In the genomic region with DNA sequence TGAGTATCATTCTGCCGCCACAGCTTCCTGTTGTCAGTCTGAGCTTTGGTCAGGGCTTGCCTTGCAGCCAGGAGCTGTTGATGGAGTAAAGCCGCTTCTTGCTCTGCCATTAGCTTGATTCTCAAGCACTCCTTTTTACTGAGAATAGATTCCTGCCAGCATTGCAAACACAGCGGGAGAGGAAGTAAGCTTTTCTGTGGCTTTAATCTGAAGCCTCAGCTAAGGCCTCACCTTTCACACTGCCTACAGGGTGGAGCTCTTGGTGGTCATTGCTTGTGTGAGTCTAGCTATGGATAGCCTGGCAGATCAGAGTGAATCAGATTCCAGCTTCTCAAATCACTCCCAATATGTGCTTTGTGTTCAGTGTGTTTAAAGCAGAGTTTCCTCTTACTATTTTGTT, we compare ENCODE assay signal across 11 mouse cellular contexts. TPM values are rescaled to one million over a fixed set of nuclear protein-coding genes. Genes with fewer than 3 reads are reported as not detected.
DNase-seq lines count a peak whose midpoint lies in the region; ATAC-seq and TF ChIP-seq lines count a peak whose summit lies in the region.
"Had no signal": no experiment of that assay in that cellular context is flagged by ENCODE, and none has a peak within 500 bp of the region (broad histone marks: within the 10 kb centered on the region; RNA-seq: fewer than 3 reads in every experiment).

No protein-coding gene starts in this region.

- peak overlapping the region; percentile 85 for H3K27ac ChIP-seq in gastrocnemius, adult 2 months
- peak overlapping the region; percentile 43; the same call in 1 of the 2 replicates for H3K27ac ChIP-seq in limb, embryonic 15.5 days

- H3K27me3 ChIP-seq in limb, embryonic 15.5 days: no peaks in the 10 kb centered on the region
- H3K27me3 ChIP-seq: CH12.LX had no signal

- no peak overlapping the region for H3K4me2 ChIP-seq in limb, embryonic 15.5 days

- no peak overlapping the region for H3K9ac ChIP-seq in limb, embryonic 15.5 days

- intact Hi-C loops in gastrocnemius, adult 2 months (cut with DNase I): no loop called here

- WGBS in limb, embryonic 15.5 days: 38% methylated on average over 3 of the region's 3 CpGs

- no peaks in the 10 kb centered on the region for H3K36me3 ChIP-seq in limb, embryonic 15.5 days

- no peak for ATAC-seq in limb, embryonic 15.5 days (ENCODE audit: insufficient number of reproducible peaks, low FRiP score, low TSS enrichment, low read depth)

- H3K4me1 ChIP-seq in limb, embryonic 15.5 days: peaks cover 34% of the 10 kb centered on the region

- no peak for TF ChIP-seq POLR2A in brain, embryonic 14.5 days (IDR thresholded peaks at IDR 0.05; ENCODE audit: borderline replicate concordance, extremely low read depth, insufficient read depth, insufficient read length, poor library complexity, severe bottlenecking)

- TF ChIP-seq CTCF in gastrocnemius, adult 2 months (IDR thresholded peaks at IDR 0.05): no peak
- TF ChIP-seq CTCF in brain, embryonic 14.5 days (IDR thresholded peaks at IDR 0.05; ENCODE audit: borderline replicate concordance, extremely low read depth, insufficient read depth, insufficient read length): no peak

- H3K4me3 ChIP-seq in gastrocnemius, adult 2 months: no peak overlapping the region
- H3K4me3 ChIP-seq in limb, embryonic 15.5 days: no peak overlapping the region
- H3K4me3 ChIP-seq: erythroblast, embryonic 14.5 days; megakaryocyte, embryonic 14.5 days had no signal

- DNase-seq in gastrocnemius, adult 2 months: no peak
- DNase-seq in gastrocnemius, adult 18-20 months (ENCODE audit: low spot score): no peak
- peak; percentile 30 for DNase-seq in 416B (ENCODE audit: low read depth)
- DNase-seq in brain, embryonic 14.5 days (ENCODE audit: low read depth): peak; percentile 33
- DNase-seq in right cerebral cortex, postnatal 4 days: no peak
- DNase-seq in urinary bladder, postnatal 25 days (ENCODE audit: low spot score): no peak
- DNase-seq in cerebellum, postnatal 25 days: no peak

- H3K9me3 ChIP-seq in limb, embryonic 15.5 days: 0 out of 2 replicates have a peak, but pooled peaks cover 4% of the 10 kb centered on the region

RNA-seq across cellular contexts. Expression of gene Cd164, which starts 33.1 kb away (rescaled TPM):
- 100 to 1,000 TPM; 133 to 157 TPM for total RNA-seq in gastrocnemius, adult 2 months (2021)
- total RNA-seq in gastrocnemius, adult 18-20 months (2021): 100 to 1,000 TPM; 145 to 153 TPM
- polyA plus RNA-seq in brain, embryonic 14.5 days (2012; rRNA removed): 57.1 and 58.2 TPM in 2 replicates
- polyA plus RNA-seq in limb, embryonic 15.5 days (2015; fragmentation: Nextera tagmentation; extraction: Ambion mirVana): 180 and 186 TPM in 2 replicates

Comparison
In these comparisons a context has a peak if more than half of its experiments do, and no peak if none do; other contexts are left out.
1. DNase-seq: peak in 416B (single experiment) and brain, embryonic 14.5 days (single experiment); none in gastrocnemius, adult 2 months (single experiment), gastrocnemius, adult 18-20 months (single experiment), right cerebral cortex, postnatal 4 days (single experiment), urinary bladder, postnatal 25 days (single experiment) and cerebellum, postnatal 25 days (0 of 2).